Mouse (Mus musculus) NIH3T3 (cell line): Measurements from ENCODE around the gene Nup62.

Experiments
- DNase-seq: peaks from one replicate; pipeline ENCODE4 v3.0.0-alpha.2; 2012; ENCODE audit warnings: low read depth

The Nup62 gene

DNA sequence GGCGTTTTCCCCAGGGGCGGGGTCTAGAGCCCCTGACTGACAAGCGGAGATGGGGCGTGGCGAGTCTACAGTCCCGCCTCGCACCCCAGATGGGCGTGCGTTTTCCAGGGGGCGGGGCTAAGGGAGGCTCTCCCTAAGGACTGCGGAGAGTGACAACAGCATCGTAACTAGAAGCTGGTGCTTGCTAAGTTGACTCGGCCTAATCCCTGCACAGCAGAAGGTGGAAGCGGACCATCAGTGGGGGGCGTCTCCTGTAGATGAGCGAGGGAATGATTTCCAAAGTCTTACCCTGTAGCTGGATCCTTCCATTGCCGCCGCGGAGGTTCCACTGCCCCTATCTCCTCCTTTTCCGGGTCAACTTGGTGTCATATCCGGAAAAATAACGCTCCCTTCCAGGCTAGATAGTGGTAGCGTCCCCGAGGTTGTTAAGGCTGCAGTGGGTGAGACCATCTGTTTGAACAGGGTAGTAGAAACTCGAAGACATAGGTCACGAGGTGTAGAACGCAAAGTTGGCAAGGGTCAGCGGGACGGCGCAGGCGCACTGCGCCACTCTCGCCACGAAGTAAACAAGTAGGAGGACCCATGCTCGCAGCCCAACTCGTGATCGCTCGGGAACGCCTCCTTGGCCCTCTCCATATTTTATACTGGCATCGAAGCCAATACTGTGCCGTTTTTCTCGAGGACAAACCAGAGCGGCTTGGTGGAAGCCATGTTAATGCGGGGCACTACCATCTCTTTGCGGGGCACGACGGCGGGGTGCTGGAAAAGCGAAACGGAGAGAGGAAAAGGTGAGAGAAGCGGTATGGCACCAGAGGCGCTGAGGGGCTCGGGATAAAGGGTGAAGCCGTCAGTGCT is 32.9 kb downstream of the Nup62 start, which contains the start of the genes Akt1s1 and Tbc1d17:
TSS of gene Akt1s1 (plus strand) at position 431 of the 855 bp plus-strand sequence.
TSS of gene Tbc1d17 (minus strand) at position 519 of the 855 bp plus-strand sequence.
- DNase-seq = peak; percentile 100

DNA sequence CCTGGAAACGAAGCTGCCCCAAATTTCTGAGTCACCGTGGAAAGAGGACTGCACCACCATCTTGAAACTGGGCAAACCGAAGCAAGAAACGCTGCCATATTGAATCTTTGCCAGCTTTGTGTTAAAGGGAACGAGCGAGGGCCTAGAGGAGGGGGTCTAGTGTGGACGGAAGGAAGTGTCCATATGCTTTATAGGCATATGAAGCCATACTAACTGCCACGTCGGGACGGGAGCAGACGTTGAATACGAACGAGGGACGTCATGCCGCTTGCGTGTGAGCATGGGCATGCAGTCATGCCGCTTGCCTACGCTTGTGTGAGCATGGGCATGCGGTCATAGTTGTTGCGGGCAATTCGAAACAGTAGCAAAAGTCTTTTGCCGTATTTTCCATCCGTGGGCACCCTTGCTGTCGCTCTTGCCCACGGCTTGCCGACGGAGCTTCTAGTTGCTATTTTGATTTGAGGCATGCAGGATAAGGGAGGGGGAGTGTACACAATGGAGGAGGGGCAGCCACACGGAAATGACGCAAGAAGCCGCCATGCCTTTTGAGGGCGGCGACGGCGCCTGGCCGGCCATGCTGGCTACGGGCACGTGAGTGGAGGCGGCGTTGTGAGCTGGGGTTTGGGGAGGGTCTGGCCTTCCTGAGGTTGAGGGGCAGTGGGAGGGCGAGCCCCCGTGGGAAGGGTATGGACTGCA is 33.7 kb downstream of the Nup62 start:
- peak; percentile 95 for DNase-seq

DNA sequence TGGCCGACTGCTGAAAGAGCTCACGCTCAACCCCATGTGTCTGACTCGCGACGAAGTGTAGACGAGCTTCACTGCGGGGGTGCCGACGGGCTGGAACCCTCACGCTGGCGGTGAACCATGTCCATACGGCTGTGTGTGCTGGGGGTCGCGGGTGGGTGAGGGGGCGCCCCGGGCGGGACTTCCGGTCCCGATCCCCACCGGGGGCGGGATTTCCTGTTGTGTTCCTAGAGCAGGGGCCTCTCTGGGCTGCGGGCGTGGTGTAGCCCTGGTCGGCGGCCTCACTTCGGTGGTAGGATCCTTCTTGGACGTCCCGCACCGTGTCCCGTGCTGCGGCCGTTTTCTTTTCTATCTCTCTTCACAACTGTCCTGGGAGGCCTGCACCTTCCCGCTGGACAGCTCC is 34.3 kb downstream of the Nup62 start:
- DNase-seq = peak; percentile 88

DNA sequence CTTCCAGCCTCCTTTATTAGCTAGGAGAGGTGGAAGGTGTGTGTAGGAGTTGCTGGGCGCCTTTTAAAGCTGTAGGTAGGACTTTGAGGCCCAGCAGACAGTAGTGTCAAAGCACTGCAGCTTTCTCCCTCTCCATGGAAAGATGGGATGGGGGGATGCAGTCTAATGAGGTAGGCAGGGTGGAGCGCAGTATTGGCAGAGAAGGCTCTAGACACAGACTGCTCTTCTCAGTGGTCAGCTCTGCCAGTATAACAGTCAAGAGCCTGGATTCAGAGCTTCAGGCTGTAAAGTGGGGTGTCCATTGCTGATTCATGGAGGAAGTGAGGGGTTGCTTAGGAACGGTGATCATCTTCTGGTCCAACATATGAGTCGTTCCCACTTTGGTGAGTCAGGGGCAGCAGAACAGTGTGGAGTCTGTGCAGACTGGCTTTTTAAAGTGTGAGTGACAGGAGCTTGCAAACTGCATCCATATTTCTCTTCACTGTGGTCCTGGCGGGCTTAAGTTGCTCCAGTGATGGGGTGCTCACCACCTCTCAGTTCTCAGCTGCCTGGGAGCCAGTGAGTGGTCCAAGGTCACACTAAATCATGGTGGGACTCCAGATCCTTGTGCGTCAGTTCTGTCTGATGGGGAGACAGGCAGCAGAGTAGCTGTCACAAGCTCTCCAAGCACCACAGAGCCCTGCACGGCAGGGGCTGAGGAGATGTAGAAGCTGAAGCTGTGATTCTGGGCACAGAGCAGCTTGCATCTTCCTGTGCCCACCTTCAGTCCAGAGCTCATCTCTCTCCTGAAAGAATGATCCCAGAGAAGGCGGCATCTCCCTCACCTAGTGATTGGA is 35.1 kb downstream of the Nup62 start:
- peak; percentile 78 for DNase-seq

- no peak for DNase-seq
Measured at GRCm38 (mm10) chr7:44851625-44852234, 35.8 kb downstream of the Nup62 start.

DNA sequence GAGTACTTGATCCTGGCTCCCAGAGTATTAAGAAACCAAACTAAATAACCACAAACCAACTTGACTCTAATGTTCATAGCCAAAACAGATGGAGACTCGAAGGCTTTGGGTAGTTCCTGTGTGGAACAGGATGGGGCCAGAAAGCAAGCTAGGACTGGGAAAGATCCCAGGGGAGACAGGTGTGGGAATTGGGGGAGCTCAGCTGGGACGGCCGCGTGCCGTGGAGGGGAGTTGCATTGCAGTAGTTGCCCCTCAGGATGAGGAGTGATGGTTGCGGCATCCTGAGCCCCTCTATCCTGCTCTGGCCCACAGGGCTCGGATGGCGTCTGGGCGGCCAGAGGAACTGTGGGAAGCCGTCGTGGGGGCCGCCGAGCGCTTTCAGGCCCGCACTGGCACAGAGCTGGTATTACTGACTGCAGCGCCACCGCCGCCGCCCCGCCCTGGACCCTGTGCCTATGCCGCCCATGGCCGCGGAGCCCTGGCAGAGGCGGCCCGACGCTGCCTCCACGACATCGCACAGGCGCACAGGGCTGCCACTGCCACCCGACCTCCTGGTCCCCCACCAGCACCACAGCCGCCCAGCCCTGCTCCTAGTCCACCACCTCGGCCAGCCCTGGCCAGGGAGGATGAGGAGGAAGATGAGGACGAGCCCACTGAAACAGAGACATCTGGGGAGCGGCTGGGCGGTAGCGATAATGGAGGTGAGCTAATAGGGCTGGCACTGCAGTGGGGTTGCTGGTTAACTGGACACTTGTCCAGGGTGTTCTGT is 36.6 kb downstream of the Nup62 start:
- DNase-seq = no peak

GRCm38 (mm10) chr7:44853065-44853464 is 37.2 kb downstream of the Nup62 start:
- no peak for DNase-seq

- no peak for DNase-seq
Measured at GRCm38 (mm10) chr7:44853596-44854355, 37.9 kb downstream of the Nup62 start.

DNA sequence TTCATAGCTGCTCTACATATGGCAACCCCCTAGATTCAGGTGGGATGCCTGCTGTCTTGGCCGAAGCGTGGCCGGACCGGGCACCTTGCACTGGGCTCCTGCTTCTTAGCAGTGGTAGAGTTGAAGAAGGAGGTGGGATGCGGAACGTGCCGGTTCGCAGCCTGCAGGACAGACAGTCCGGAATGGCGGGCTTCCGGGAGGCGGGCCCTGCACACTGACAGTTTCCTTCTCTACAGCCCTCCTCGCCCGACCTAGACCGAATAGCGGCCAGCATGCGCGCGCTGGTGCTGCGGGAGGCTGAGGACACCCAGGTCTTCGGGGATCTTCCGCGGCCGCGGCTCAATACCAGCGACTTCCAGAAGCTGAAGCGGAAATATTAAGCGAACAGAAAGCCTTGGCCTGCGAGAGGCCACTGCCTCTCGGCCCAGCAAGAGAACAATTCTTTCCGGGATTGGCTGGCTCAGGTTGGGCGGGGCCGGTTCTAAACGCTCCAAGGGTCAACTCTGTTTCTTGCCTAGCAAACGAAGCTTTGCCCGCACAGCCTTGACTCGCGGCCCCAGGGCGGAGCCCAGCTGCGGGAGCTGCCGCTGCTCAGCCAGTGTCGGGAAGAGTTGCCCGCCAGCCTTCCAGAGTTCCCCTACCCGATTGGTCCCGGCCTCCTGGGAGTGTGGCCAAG is 38.6 kb downstream of the Nup62 start:
- no peak for DNase-seq

- DNase-seq = no peak
Measured at GRCm38 (mm10) chr7:44855036-44855435, 39.1 kb downstream of the Nup62 start.

GRCm38 (mm10) chr7:44856265-44856916 is 40.5 kb downstream of the Nup62 start:
- no peak for DNase-seq

GRCm38 (mm10) chr7:44857042-44857552 is 41.2 kb downstream of the Nup62 start, which contains the start of gene Pnkp:
Gene Pnkp, plus strand, starts transcription at chr7:44857139.
- peak; percentile 96 for DNase-seq

DNA sequence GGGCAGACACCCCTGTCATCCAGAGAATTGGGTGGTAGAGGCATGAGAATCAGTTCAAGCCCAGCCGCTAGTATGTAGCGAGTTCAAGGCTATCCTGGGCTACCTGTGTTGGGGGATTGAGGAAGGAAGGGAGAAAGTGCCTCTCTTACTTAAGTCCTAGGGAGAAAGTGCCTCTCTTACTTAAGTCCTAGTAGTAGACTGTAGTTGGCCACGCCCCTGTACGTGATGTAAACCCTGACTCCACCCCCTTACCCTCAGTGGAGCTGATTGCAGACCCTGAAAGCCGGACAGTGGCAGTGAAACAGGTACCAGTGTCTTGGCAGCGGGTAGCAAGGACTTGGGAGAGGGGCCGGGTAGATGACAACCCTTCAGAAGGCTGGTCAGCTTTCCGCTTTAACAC is 42.0 kb downstream of the Nup62 start:
- DNase-seq = peak; percentile 78

DNA sequence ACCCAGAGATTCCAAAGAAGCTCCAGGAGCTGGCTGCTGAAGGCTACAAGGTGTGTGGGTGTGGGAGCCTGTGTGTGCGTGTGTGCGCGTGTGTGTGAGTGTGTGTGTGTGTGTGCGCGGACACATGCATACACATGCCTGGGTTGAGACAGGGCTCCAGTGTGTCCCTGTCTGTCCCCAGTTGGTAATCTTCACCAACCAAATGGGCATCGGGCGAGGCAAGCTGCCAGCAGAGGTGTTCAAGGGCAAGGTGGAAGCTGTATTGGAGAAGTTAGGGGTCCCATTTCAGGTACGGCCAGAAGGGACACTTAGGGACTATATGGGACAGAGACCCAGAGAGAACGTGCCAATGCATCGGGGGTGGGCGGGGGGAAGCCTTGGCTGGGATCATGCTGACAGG is 44.0 kb downstream of the Nup62 start:
- DNase-seq = no peak

DNA sequence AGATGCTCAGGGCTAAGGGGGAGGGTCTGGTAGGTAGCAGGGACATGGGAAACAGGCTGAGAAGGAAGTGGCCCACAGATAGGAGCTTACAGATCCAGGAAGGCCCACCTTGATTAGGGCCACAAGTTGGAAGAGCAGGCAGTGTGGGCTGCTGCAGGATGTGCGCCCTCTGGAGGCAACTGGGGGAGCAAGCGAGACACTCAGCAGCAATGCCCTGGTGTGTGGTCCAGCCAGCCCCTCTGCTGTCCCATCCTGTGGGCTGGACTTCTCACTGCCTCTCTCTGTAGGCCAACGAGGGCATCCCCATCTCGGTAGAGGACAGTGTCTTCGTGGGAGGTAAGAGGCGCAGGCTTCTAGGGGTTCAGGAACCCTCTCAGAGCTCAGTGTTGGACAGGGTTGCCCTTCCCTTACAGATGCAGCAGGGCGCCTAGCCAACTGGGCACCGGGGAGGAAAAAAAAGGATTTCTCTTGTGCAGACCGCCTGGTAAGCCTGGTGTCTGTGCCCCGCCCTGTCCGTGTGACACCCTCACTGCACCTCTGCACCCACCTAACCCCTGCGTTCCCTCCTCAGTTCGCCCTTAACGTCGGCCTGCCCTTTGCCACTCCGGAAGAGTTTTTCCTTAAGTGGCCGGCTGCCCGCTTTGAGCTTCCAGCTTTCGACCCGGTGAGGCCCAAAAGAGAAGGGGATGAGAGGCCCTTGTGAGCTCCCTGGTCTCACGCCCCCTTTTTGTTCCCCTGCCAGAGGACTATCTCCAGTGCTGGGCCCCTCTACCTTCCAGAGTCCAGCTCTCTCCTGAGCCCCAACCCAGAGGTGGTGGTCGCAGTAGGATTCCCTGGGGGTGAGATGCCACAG is 44.9 kb downstream of the Nup62 start:
- DNase-seq = peak; percentile 84

DNA sequence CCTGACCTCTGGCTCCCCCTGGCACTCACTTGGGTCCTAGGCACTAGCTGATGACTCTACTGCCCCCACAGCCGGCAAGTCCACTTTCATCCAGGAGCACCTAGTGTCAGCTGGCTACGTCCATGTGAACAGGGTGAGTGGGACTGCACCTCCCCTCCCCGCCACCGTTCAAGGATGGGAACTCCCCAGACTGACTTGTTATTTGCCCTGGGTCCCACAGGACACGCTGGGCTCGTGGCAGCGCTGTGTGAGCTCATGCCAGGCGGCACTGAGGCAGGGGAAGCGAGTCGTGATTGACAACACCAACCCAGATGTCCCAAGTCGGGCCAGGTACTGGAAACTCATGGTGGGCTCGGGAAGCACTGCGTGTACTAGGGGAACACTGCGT is 45.5 kb downstream of the Nup62 start:
- no peak for DNase-seq

DNA sequence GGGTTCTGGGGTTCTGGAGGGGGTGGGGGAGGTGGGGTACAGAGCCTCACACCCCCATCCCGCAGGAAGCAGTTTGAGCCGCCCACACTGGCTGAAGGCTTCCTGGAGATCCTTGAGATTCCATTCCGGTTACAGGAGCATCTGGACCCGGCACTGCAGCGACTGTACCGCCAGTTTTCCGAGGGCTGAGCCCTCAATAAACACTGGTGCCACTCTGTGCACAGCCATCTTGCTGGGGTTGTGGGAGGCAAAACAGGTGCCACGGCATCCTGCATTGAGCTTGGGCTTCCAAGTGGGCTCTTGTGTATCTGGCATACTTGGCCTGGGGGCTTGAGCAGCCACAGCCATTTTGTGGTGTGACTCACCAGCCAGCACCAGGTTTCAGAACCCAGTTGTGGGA is 46.5 kb downstream of the Nup62 start:
- no peak for DNase-seq

- DNase-seq = no peak
Measured at GRCm38 (mm10) chr7:44863210-44863609, 47.3 kb downstream of the Nup62 start.
